Mouse (Mus musculus): ENCODE measurements around the gene Mapk14. TPM values are rescaled to one million over a fixed set of nuclear protein-coding genes. Genes with fewer than 3 reads are reported as not detected.
"Not testable (repeated sequence)": the region's sequence is repeated elsewhere in the genome, so short reads cannot be mapped to it uniquely, and the experiment has no call there.

Mapk14 gene
- polyA plus RNA-seq, 1 experiment from 2014 or later, result 26.5 TPM

- no peak overlapping the region for H3K27ac ChIP-seq (ENCODE audit: low read depth, low read length)
- no peaks in the 10 kb centered on the region for H3K9me3 ChIP-seq (replicated peaks; ENCODE audit: control insufficient read depth, low read length)
- no peak for ATAC-seq
- peaks cover 28% of the 10 kb centered on the region for H3K27me3 ChIP-seq (replicated peaks; ENCODE audit: control insufficient read depth, insufficient read depth, low read length)
- H3K4me1 ChIP-seq (ENCODE audit: control insufficient read depth, insufficient read depth, low read length), result peaks cover 5% of the 10 kb centered on the region
- no peak overlapping the region for H3K4me2 ChIP-seq (ENCODE audit: low read length)
- DNase-seq (ENCODE audit: low spot score), result no peak
- no peak overlapping the region for H3K4me3 ChIP-seq (ENCODE audit: low read depth, low read length)
- no peaks in the 10 kb centered on the region for H3K36me3 ChIP-seq (ENCODE audit: control insufficient read depth, insufficient read depth, low read length)
- 70% methylated on average over 3 of the region's 3 CpGs for WGBS
- no peak overlapping the region for H3K9ac ChIP-seq (ENCODE audit: low read length)
Observed at GRCm38 (mm10) chr17:28766203-28766602, 75.1 kb downstream of the Mapk14 start.

- Histone ChIP-seq H3K27ac (ENCODE audit: low read depth, low read length) (no peak overlapping the region), H3K9ac (ENCODE audit: low read length) (no peak overlapping the region), H3K9me3 (replicated peaks; ENCODE audit: control insufficient read depth, low read length) (no peaks in the 10 kb centered on the region), H3K4me3 (ENCODE audit: low read depth, low read length) (no peak overlapping the region), H3K4me1 (ENCODE audit: control insufficient read depth, insufficient read depth, low read length) (peaks cover 5% of the 10 kb centered on the region), H3K27me3 (replicated peaks; ENCODE audit: control insufficient read depth, insufficient read depth, low read length) (peaks cover 28% of the 10 kb centered on the region), H3K4me2 (ENCODE audit: low read length) (no peak overlapping the region), H3K36me3 (ENCODE audit: control insufficient read depth, insufficient read depth, low read length) (no peaks in the 10 kb centered on the region)
- DNase-seq (ENCODE audit: low spot score) (no peak), ATAC-seq (no peak)
- WGBS, result 76% methylated on average over 11 of the region's 11 CpGs
Observed at GRCm38 (mm10) chr17:28766781-28767515, 75.8 kb downstream of the Mapk14 start.

GRCm38 (mm10) chr17:28769121-28769874, 78.2 kb downstream of the Mapk14 start, which contains the start of gene Mapk13:
Gene Mapk13, plus strand, starts transcription at chr17:28769297.
- Histone ChIP-seq H3K27ac (ENCODE audit: low read depth, low read length) (no peak within 1 kb of the TSS), H3K4me3 (ENCODE audit: low read depth, low read length) (peak within 1 kb of the TSS; percentile 25), H3K4me2 (ENCODE audit: low read length) (peak within 1 kb of the TSS; percentile 58), H3K27me3 (replicated peaks; ENCODE audit: control insufficient read depth, insufficient read depth, low read length) (peaks cover 28% of the 10 kb centered on the region), H3K36me3 (ENCODE audit: control insufficient read depth, insufficient read depth, low read length) (no peaks in the 10 kb centered on the region), H3K4me1 (ENCODE audit: control insufficient read depth, insufficient read depth, low read length) (peaks cover 5% of the 10 kb centered on the region), H3K9me3 (replicated peaks; ENCODE audit: control insufficient read depth, low read length) (no peaks in the 10 kb centered on the region), H3K9ac (ENCODE audit: low read length) (peak within 1 kb of the TSS; percentile 40; the same call in 1 of the 2 replicates)
- DNase-seq (ENCODE audit: low spot score) (no peak), ATAC-seq (no peak)
- WGBS, result under 1% methylated on average over 58 of the region's 58 CpGs

GRCm38 (mm10) chr17:28769875-28770421, 78.8 kb downstream of the Mapk14 start:
- Histone ChIP-seq H3K9me3 (replicated peaks; ENCODE audit: control insufficient read depth, low read length) (no peaks in the 10 kb centered on the region), H3K36me3 (ENCODE audit: control insufficient read depth, insufficient read depth, low read length) (no peaks in the 10 kb centered on the region), H3K4me2 (ENCODE audit: low read length) (peak overlapping the region; percentile 58), H3K4me3 (ENCODE audit: low read depth, low read length) (peak overlapping the region; percentile 25), H3K27ac (ENCODE audit: low read depth, low read length) (no peak overlapping the region), H3K4me1 (ENCODE audit: control insufficient read depth, insufficient read depth, low read length) (peaks cover 5% of the 10 kb centered on the region), H3K27me3 (replicated peaks; ENCODE audit: control insufficient read depth, insufficient read depth, low read length) (peaks cover 28% of the 10 kb centered on the region), H3K9ac (ENCODE audit: low read length) (peak overlapping the region; percentile 40; the same call in 1 of the 2 replicates)
- DNase-seq (ENCODE audit: low spot score), result no peak
- 3% methylated on average over 21 of the region's 24 CpGs for WGBS
- ATAC-seq, result no peak

- Histone ChIP-seq H3K9ac (ENCODE audit: low read length) (no peak overlapping the region), H3K9me3 (replicated peaks; ENCODE audit: control insufficient read depth, low read length) (no peaks in the 10 kb centered on the region), H3K4me1 (ENCODE audit: control insufficient read depth, insufficient read depth, low read length) (peaks cover 5% of the 10 kb centered on the region), H3K27ac (ENCODE audit: low read depth, low read length) (no peak overlapping the region), H3K27me3 (replicated peaks; ENCODE audit: control insufficient read depth, insufficient read depth, low read length) (peaks cover 28% of the 10 kb centered on the region), H3K36me3 (ENCODE audit: control insufficient read depth, insufficient read depth, low read length) (no peaks in the 10 kb centered on the region), H3K4me3 (ENCODE audit: low read depth, low read length) (no peak overlapping the region), H3K4me2 (ENCODE audit: low read length) (no peak overlapping the region)
- 85% methylated on average over 5 of the region's 5 CpGs for WGBS
- ATAC-seq, result no peak
- no peak for DNase-seq (ENCODE audit: low spot score)
Observed at GRCm38 (mm10) chr17:28771289-28771688, 80.2 kb downstream of the Mapk14 start.

- not testable (repeated sequence) for H3K9ac ChIP-seq (ENCODE audit: low read length); ATAC-seq; H3K4me2 ChIP-seq (ENCODE audit: low read length); H3K9me3 ChIP-seq (replicated peaks; ENCODE audit: control insufficient read depth, low read length); H3K4me3 ChIP-seq (ENCODE audit: low read depth, low read length); H3K36me3 ChIP-seq (ENCODE audit: control insufficient read depth, insufficient read depth, low read length); H3K4me1 ChIP-seq (ENCODE audit: control insufficient read depth, insufficient read depth, low read length); H3K27ac ChIP-seq (ENCODE audit: low read depth, low read length); DNase-seq (ENCODE audit: low spot score)
- 93% methylated on average over 9 of the region's 9 CpGs for WGBS
- peaks cover 18% of the 10 kb centered on the region for H3K27me3 ChIP-seq (replicated peaks; ENCODE audit: control insufficient read depth, insufficient read depth, low read length)
Observed at GRCm38 (mm10) chr17:28774303-28774702, 83.2 kb downstream of the Mapk14 start.

- ATAC-seq (no peak), DNase-seq (ENCODE audit: low spot score) (no peak)
- Histone ChIP-seq H3K4me2 (ENCODE audit: low read length) (no peak overlapping the region), H3K4me1 (ENCODE audit: control insufficient read depth, insufficient read depth, low read length) (no peaks in the 10 kb centered on the region), H3K27me3 (replicated peaks; ENCODE audit: control insufficient read depth, insufficient read depth, low read length) (peaks cover 9% of the 10 kb centered on the region), H3K4me3 (ENCODE audit: low read depth, low read length) (no peak overlapping the region), H3K36me3 (ENCODE audit: control insufficient read depth, insufficient read depth, low read length) (no peaks in the 10 kb centered on the region), H3K9me3 (replicated peaks; ENCODE audit: control insufficient read depth, low read length) (no peaks in the 10 kb centered on the region), H3K9ac (ENCODE audit: low read length) (no peak overlapping the region), H3K27ac (ENCODE audit: low read depth, low read length) (no peak overlapping the region)
- WGBS, result 88% methylated on average over 4 of the region's 4 CpGs
Observed at GRCm38 (mm10) chr17:28775161-28775560, 84.0 kb downstream of the Mapk14 start.

- H3K9ac ChIP-seq (ENCODE audit: low read length), result no peak overlapping the region
- no peaks in the 10 kb centered on the region for H3K4me1 ChIP-seq (ENCODE audit: control insufficient read depth, insufficient read depth, low read length)
- H3K9me3 ChIP-seq (replicated peaks; ENCODE audit: control insufficient read depth, low read length), result no peaks in the 10 kb centered on the region
- ATAC-seq (no peak), DNase-seq (ENCODE audit: low spot score) (no peak)
- no peak overlapping the region for H3K4me3 ChIP-seq (ENCODE audit: low read depth, low read length)
- no peak overlapping the region for H3K27ac ChIP-seq (ENCODE audit: low read depth, low read length)
- no peak overlapping the region for H3K4me2 ChIP-seq (ENCODE audit: low read length)
- H3K36me3 ChIP-seq (ENCODE audit: control insufficient read depth, insufficient read depth, low read length), result no peaks in the 10 kb centered on the region
- WGBS, result 89% methylated on average over 3 of the region's 3 CpGs
- H3K27me3 ChIP-seq (replicated peaks; ENCODE audit: control insufficient read depth, insufficient read depth, low read length), result no peaks in the 10 kb centered on the region
Observed at GRCm38 (mm10) chr17:28776817-28777216, 85.7 kb downstream of the Mapk14 start.
